Mouse (Mus musculus) spleen, adult 18-20 months (tissue): ENCODE results near the gene Arsb.
"Not testable (repeated sequence)": the region's sequence is repeated elsewhere in the genome, so short reads cannot be mapped to it uniquely, and the experiment has no call there.

Experiments used
- DNase-seq, 2 experiments: peaks; one replicate each; pipeline ENCODE4 v3.0.0; 2022; ENCODE audit warnings: mixed read lengths in 2 of 2

Arsb gene

GRCm38 (mm10) chr13:93792945-93793642, 21.7 kb downstream of the Arsb start:
- DNase-seq = no peak

- no peak for DNase-seq
Measured at GRCm38 (mm10) chr13:93793643-93794182, 22.3 kb downstream of the Arsb start.

- DNase-seq = no peak
Measured at GRCm38 (mm10) chr13:93797011-93797600, 25.7 kb downstream of the Arsb start.

GRCm38 (mm10) chr13:93810311-93810710, 38.9 kb downstream of the Arsb start:
- DNase-seq = not testable (repeated sequence)

- DNase-seq = no peak
Measured at GRCm38 (mm10) chr13:93814081-93814480, 42.7 kb downstream of the Arsb start.

GRCm38 (mm10) chr13:93814676-93815075, 43.2 kb downstream of the Arsb start:
- no peak for DNase-seq

GRCm38 (mm10) chr13:93815128-93815527, 43.7 kb downstream of the Arsb start:
- DNase-seq = no peak

- DNase-seq = no peak
Measured at GRCm38 (mm10) chr13:93816127-93816526, 44.7 kb downstream of the Arsb start.

GRCm38 (mm10) chr13:93816688-93817331, 45.4 kb downstream of the Arsb start:
- no peak for DNase-seq

- DNase-seq = no peak
Measured at GRCm38 (mm10) chr13:93820173-93820572, 48.7 kb downstream of the Arsb start.

- no peak for DNase-seq
Measured at GRCm38 (mm10) chr13:93822001-93822400, 50.6 kb downstream of the Arsb start.

- DNase-seq = no peak
Measured at GRCm38 (mm10) chr13:93825792-93826558, 54.5 kb downstream of the Arsb start.

- no peak for DNase-seq
Measured at GRCm38 (mm10) chr13:93827745-93828144, 56.3 kb downstream of the Arsb start.

- DNase-seq = no peak
Measured at GRCm38 (mm10) chr13:93829565-93830293, 58.3 kb downstream of the Arsb start.

- DNase-seq = no peak
Measured at GRCm38 (mm10) chr13:93830294-93830645, 58.8 kb downstream of the Arsb start.

GRCm38 (mm10) chr13:93837481-93838225, 66.2 kb downstream of the Arsb start:
- no peak for DNase-seq

- DNase-seq = no peak
Measured at GRCm38 (mm10) chr13:93838431-93839136, 67.2 kb downstream of the Arsb start.

- DNase-seq = no peak
Measured at GRCm38 (mm10) chr13:93839137-93839630, 67.8 kb downstream of the Arsb start.

- no peak for DNase-seq
Measured at GRCm38 (mm10) chr13:93839721-93840120, 68.3 kb downstream of the Arsb start.

GRCm38 (mm10) chr13:93840146-93840545, 68.7 kb downstream of the Arsb start:
- no peak for DNase-seq
